28 mouse cellular contexts compared by ENCODE assay signal in the genomic region with DNA sequence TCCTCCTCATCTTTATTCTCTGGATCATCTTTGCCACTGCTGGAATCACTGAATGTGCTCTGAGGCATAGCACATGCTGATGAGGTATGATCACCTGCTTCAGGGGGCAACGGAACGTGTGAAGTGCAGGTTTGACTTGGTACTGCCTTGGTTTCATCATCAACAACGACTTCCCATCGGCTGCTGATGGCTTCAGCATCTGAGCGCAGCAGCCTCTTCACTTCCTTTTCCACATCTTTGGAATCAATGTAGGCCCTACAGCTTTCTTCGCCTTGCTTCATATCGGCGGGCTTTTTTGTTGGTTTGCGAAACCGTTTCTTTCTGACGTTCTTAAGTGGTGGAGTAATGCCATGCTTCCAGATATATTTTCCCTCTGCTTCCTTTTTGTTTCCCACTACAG. TPM values are rescaled to one million over a fixed set of nuclear protein-coding genes. Genes with fewer than 3 reads are reported as not detected.
A peak's percentile ranks its signal among the peaks of the same experiment; 100 is the strongest.
DNase-seq lines count a peak whose midpoint lies in the region; ATAC-seq and TF ChIP-seq lines count a peak whose summit lies in the region.
"Had no signal": no experiment of that assay in that cellular context is flagged by ENCODE, and none has a peak within 500 bp of the region (broad histone marks: within the 10 kb centered on the region; RNA-seq: fewer than 3 reads in every experiment).

No protein-coding gene starts in this region.

- H3K27me3 ChIP-seq in E14TG2a.4 (ENCODE audit: insufficient read depth, low read length): peaks cover 26% of the 10 kb centered on the region
- H3K27me3 ChIP-seq in forebrain, embryonic 12.5 days: no peaks in the 10 kb centered on the region
- H3K27me3 ChIP-seq: embryonic facial prominence, embryonic 13.5 days; embryonic facial prominence, embryonic 15.5 days; forebrain, embryonic 13.5 days; forebrain, embryonic 15.5 days had no signal

- H3K36me3 ChIP-seq in E14TG2a.4 (ENCODE audit: insufficient read depth, low read length): no peaks in the 10 kb centered on the region
- H3K36me3 ChIP-seq in forebrain, embryonic 12.5 days (replicated peaks): no peaks in the 10 kb centered on the region
- H3K36me3 ChIP-seq: embryonic facial prominence, embryonic 13.5 days; embryonic facial prominence, embryonic 15.5 days; forebrain, embryonic 10.5 days; forebrain, embryonic 15.5 days had no signal

- peak; percentile 2 for DNase-seq in ES-CJ7 (ENCODE audit: low read depth, low spot score)
- no peak for DNase-seq in kidney, postnatal 36 days
- DNase-seq: adrenal gland, adult 2 months; adrenal gland, postnatal 10 days; adrenal gland, postnatal 25 days; cerebellum, adult 11 months; cerebellum, adult 18-20 months; cerebellum, adult 8-10 months; cerebellum, adult 9-11 months; cerebellum, postnatal 14 days; cerebellum, postnatal 36 days; embryo, embryonic 11 days; forebrain, postnatal 0 days had no signal

- H3K27ac ChIP-seq in forebrain, embryonic 12.5 days: no peak overlapping the region
- H3K27ac ChIP-seq: embryonic facial prominence, embryonic 13.5 days; embryonic facial prominence, embryonic 15.5 days; forebrain, embryonic 10.5 days; forebrain, embryonic 13.5 days; forebrain, embryonic 15.5 days had no signal

- H3K4me2 ChIP-seq in forebrain, embryonic 12.5 days: no peak overlapping the region
- H3K4me2 ChIP-seq: embryonic facial prominence, embryonic 13.5 days; embryonic facial prominence, embryonic 15.5 days; forebrain, embryonic 13.5 days; forebrain, embryonic 15.5 days had no signal

- H3K4me3 ChIP-seq in E14TG2a.4 (replicated peaks; ENCODE audit: low read length): 0 out of 2 replicates have a peak overlapping the region, but pooled peaks have one; percentile 71
- H3K4me3 ChIP-seq in forebrain, embryonic 12.5 days (replicated peaks): no peak overlapping the region
- H3K4me3 ChIP-seq: embryonic facial prominence, embryonic 13.5 days; embryonic facial prominence, embryonic 15.5 days; erythroblast, embryonic 14.5 days; forebrain, embryonic 10.5 days; forebrain, embryonic 13.5 days; forebrain, embryonic 15.5 days had no signal

- no peak overlapping the region for H3K9ac ChIP-seq in forebrain, embryonic 12.5 days
- H3K9ac ChIP-seq: embryonic facial prominence, embryonic 13.5 days; embryonic facial prominence, embryonic 15.5 days; forebrain, embryonic 13.5 days; forebrain, embryonic 15.5 days; forebrain, postnatal 0 days had no signal

- H3K9me3 ChIP-seq in E14TG2a.4 (ENCODE audit: low read length): peaks cover 9% of the 10 kb centered on the region
- 0 out of 2 replicates have a peak, but pooled peaks cover 8% of the 10 kb centered on the region for H3K9me3 ChIP-seq in forebrain, embryonic 12.5 days
- H3K9me3 ChIP-seq: embryonic facial prominence, embryonic 13.5 days; embryonic facial prominence, embryonic 15.5 days; forebrain, embryonic 13.5 days; forebrain, embryonic 15.5 days had no signal

- ATAC-seq in megakaryocyte progenitor cell, adult 5-6 weeks (replicated peaks; ENCODE audit: poor library complexity): peak; percentile 68
- no peak for ATAC-seq in forebrain, embryonic 12.5 days (ENCODE audit: low FRiP score)
- ATAC-seq: forebrain, embryonic 13.5 days; forebrain, embryonic 15.5 days; forebrain, postnatal 0 days had no signal

- H3K4me1 ChIP-seq in E14TG2a.4 (replicated peaks; ENCODE audit: low read depth, low read length): peaks cover 11% of the 10 kb centered on the region; the same call in 1 of the 2 replicates
- no peaks in the 10 kb centered on the region for H3K4me1 ChIP-seq in forebrain, embryonic 12.5 days
- H3K4me1 ChIP-seq: forebrain, embryonic 10.5 days; forebrain, embryonic 13.5 days; forebrain, embryonic 15.5 days had no signal

- TF ChIP-seq CTCF in E14TG2a.4 (conservative IDR thresholded peaks at IDR 0.05; ENCODE audit: low read length): no peak

- 96% methylated on average over 11 of the region's 11 CpGs for WGBS in forebrain, embryonic 12.5 days

RNA-seq across cellular contexts. Expression of a gene that starts 0.8 kb away (rescaled TPM):
- not detected in 2 replicates for total RNA-seq in megakaryocyte progenitor cell, adult 5-6 weeks (2015)
- total RNA-seq in megakaryocyte progenitor cell, adult 5-6 weeks (2017): not detected in 2 replicates
- not detected in 2 replicates for polyA plus RNA-seq in forebrain, embryonic 12.5 days (2016; fragmentation: Nextera tagmentation; extraction: Ambion mirVana)
- total RNA-seq: adrenal gland, adult 2 months; adrenal gland, postnatal 10 days; adrenal gland, postnatal 25 days; adrenal gland, postnatal 4 days; common myeloid progenitor, adult 5-6 weeks; forebrain, postnatal 0 days; MEL had no signal
- polyA plus RNA-seq: adrenal gland, adult 2 months; brain, embryonic 14.5 days; C2C12; embryonic facial prominence, embryonic 11.5 days; embryonic facial prominence, embryonic 13.5 days; embryonic facial prominence, embryonic 15.5 days; erythroblast, embryonic 14.5 days; forebrain, embryonic 10.5 days; forebrain, embryonic 13.5 days; forebrain, postnatal 0 days had no signal
